Mouse (Mus musculus): ENCODE results near the gene Haao. TPM values are rescaled to one million over a fixed set of nuclear protein-coding genes. Genes with fewer than 3 reads are reported as not detected.

Haao gene
- polyA plus RNA-seq, 1 experiment from 2014 or later: 0.14 TPM

- Histone ChIP-seq H3K4me1 (replicated peaks; ENCODE audit: control insufficient read depth, insufficient read depth, low read length) (peaks cover 19% of the 10 kb centered on the region), H3K9me3 (ENCODE audit: control insufficient read depth, low read length) (no peaks in the 10 kb centered on the region), H3K27me3 (replicated peaks; ENCODE audit: control insufficient read depth, insufficient read depth, low read length) (no peaks in the 10 kb centered on the region), H3K9ac (replicated peaks; ENCODE audit: low read depth, low read length) (no peak overlapping the region), H3K4me3 (replicated peaks; ENCODE audit: low read length) (no peak overlapping the region), H3K36me3 (ENCODE audit: control insufficient read depth, insufficient read depth) (no peaks in the 10 kb centered on the region), H3K27ac (ENCODE audit: low read length) (no peak overlapping the region), H3K4me2 (ENCODE audit: low read length) (no peak overlapping the region)
- ATAC-seq: no peak
- 85% methylated on average over 3 of the region's 3 CpGs for WGBS
These were observed 38.6 kb upstream of the Haao start for GRCm38 (mm10) chr17:83886395-83886794.

- WGBS: 90% methylated on average over 5 of the region's 5 CpGs
- no peak overlapping the region for H3K27ac ChIP-seq (ENCODE audit: low read length)
- no peaks in the 10 kb centered on the region for H3K27me3 ChIP-seq (replicated peaks; ENCODE audit: control insufficient read depth, insufficient read depth, low read length)
- H3K4me1 ChIP-seq (replicated peaks; ENCODE audit: control insufficient read depth, insufficient read depth, low read length): peaks cover 19% of the 10 kb centered on the region
- no peak overlapping the region for H3K4me3 ChIP-seq (replicated peaks; ENCODE audit: low read length)
- no peaks in the 10 kb centered on the region for H3K36me3 ChIP-seq (ENCODE audit: control insufficient read depth, insufficient read depth)
- H3K9ac ChIP-seq (replicated peaks; ENCODE audit: low read depth, low read length): no peak overlapping the region
- no peak overlapping the region for H3K4me2 ChIP-seq (ENCODE audit: low read length)
- H3K9me3 ChIP-seq (ENCODE audit: control insufficient read depth, low read length): no peaks in the 10 kb centered on the region
- no peak for ATAC-seq
These were observed 38.0 kb upstream of the Haao start for GRCm38 (mm10) chr17:83885750-83886149.

- no peak for ATAC-seq
- no peaks in the 10 kb centered on the region for H3K36me3 ChIP-seq (ENCODE audit: control insufficient read depth, insufficient read depth)
- 92% methylated on average over 13 of the region's 13 CpGs for WGBS
These were observed 37.3 kb upstream of the Haao start for GRCm38 (mm10) chr17:83885021-83885582.

GRCm38 (mm10) chr17:83882788-83883187 lies 35.0 kb upstream of the Haao start:
- no peak for ATAC-seq
- WGBS: 93% methylated on average over 2 of the region's 2 CpGs
- H3K36me3 ChIP-seq (ENCODE audit: control insufficient read depth, insufficient read depth): no peaks in the 10 kb centered on the region
- no peak overlapping the region for H3K4me3 ChIP-seq (replicated peaks; ENCODE audit: low read length)
- no peak overlapping the region for H3K4me2 ChIP-seq (ENCODE audit: low read length)
- H3K9ac ChIP-seq (replicated peaks; ENCODE audit: low read depth, low read length): no peak overlapping the region
- no peak overlapping the region for H3K27ac ChIP-seq (ENCODE audit: low read length)
- H3K4me1 ChIP-seq (replicated peaks; ENCODE audit: control insufficient read depth, insufficient read depth, low read length): no peaks in the 10 kb centered on the region
- H3K27me3 ChIP-seq (replicated peaks; ENCODE audit: control insufficient read depth, insufficient read depth, low read length): no peaks in the 10 kb centered on the region
- no peaks in the 10 kb centered on the region for H3K9me3 ChIP-seq (ENCODE audit: control insufficient read depth, low read length)

More at GRCm38 (mm10) chr17:83885021-83885582, 37.3 kb upstream of the Haao start:
- H3K27ac ChIP-seq (ENCODE audit: low read length): no peak overlapping the region
- no peaks in the 10 kb centered on the region for H3K27me3 ChIP-seq (replicated peaks; ENCODE audit: control insufficient read depth, insufficient read depth, low read length)
- peaks cover 12% of the 10 kb centered on the region for H3K4me1 ChIP-seq (replicated peaks; ENCODE audit: control insufficient read depth, insufficient read depth, low read length)
- H3K4me3 ChIP-seq (replicated peaks; ENCODE audit: low read length): no peak overlapping the region
- no peak overlapping the region for H3K4me2 ChIP-seq (ENCODE audit: low read length)
- H3K9me3 ChIP-seq (ENCODE audit: control insufficient read depth, low read length): no peaks in the 10 kb centered on the region
- no peak overlapping the region for H3K9ac ChIP-seq (replicated peaks; ENCODE audit: low read depth, low read length)

- no peak overlapping the region for H3K4me2 ChIP-seq (ENCODE audit: low read length)
- no peaks in the 10 kb centered on the region for H3K27me3 ChIP-seq (replicated peaks; ENCODE audit: control insufficient read depth, insufficient read depth, low read length)
- H3K9ac ChIP-seq (replicated peaks; ENCODE audit: low read depth, low read length): no peak overlapping the region
- ATAC-seq: no peak
- H3K36me3 ChIP-seq (ENCODE audit: control insufficient read depth, insufficient read depth): no peaks in the 10 kb centered on the region
- H3K9me3 ChIP-seq (ENCODE audit: control insufficient read depth, low read length): no peaks in the 10 kb centered on the region
- H3K4me1 ChIP-seq (replicated peaks; ENCODE audit: control insufficient read depth, insufficient read depth, low read length): no peaks in the 10 kb centered on the region
- WGBS: 87% methylated on average over 3 of the region's 3 CpGs
- H3K4me3 ChIP-seq (replicated peaks; ENCODE audit: low read length): no peak overlapping the region
- no peak overlapping the region for H3K27ac ChIP-seq (ENCODE audit: low read length)
These were observed 33.3 kb upstream of the Haao start for GRCm38 (mm10) chr17:83881071-83881470.

- 87% methylated on average over 9 of the region's 9 CpGs for WGBS
- H3K4me3 ChIP-seq (replicated peaks; ENCODE audit: low read length): no peak overlapping the region
- no peak overlapping the region for H3K4me2 ChIP-seq (ENCODE audit: low read length)
- no peak overlapping the region for H3K27ac ChIP-seq (ENCODE audit: low read length)
- H3K9ac ChIP-seq (replicated peaks; ENCODE audit: low read depth, low read length): no peak overlapping the region
- no peaks in the 10 kb centered on the region for H3K36me3 ChIP-seq (ENCODE audit: control insufficient read depth, insufficient read depth)
- no peak for ATAC-seq
- H3K27me3 ChIP-seq (replicated peaks; ENCODE audit: control insufficient read depth, insufficient read depth, low read length): no peaks in the 10 kb centered on the region
- H3K9me3 ChIP-seq (ENCODE audit: control insufficient read depth, low read length): no peaks in the 10 kb centered on the region
- H3K4me1 ChIP-seq (replicated peaks; ENCODE audit: control insufficient read depth, insufficient read depth, low read length): no peaks in the 10 kb centered on the region
These were observed 32.5 kb upstream of the Haao start for GRCm38 (mm10) chr17:83880174-83880710.

- Histone ChIP-seq H3K4me1 (replicated peaks; ENCODE audit: control insufficient read depth, insufficient read depth, low read length) (no peaks in the 10 kb centered on the region), H3K9ac (replicated peaks; ENCODE audit: low read depth, low read length) (no peak overlapping the region), H3K36me3 (ENCODE audit: control insufficient read depth, insufficient read depth) (no peaks in the 10 kb centered on the region), H3K4me3 (replicated peaks; ENCODE audit: low read length) (no peak overlapping the region), H3K4me2 (ENCODE audit: low read length) (no peak overlapping the region), H3K27ac (ENCODE audit: low read length) (no peak overlapping the region), H3K9me3 (ENCODE audit: control insufficient read depth, low read length) (no peaks in the 10 kb centered on the region), H3K27me3 (replicated peaks; ENCODE audit: control insufficient read depth, insufficient read depth, low read length) (no peaks in the 10 kb centered on the region)
- no peak for ATAC-seq
- 96% methylated on average over 6 of the region's 6 CpGs for WGBS
These were observed 31.9 kb upstream of the Haao start for GRCm38 (mm10) chr17:83879631-83880030.

GRCm38 (mm10) chr17:83874610-83875009 lies 26.8 kb upstream of the Haao start:
- no peaks in the 10 kb centered on the region for H3K36me3 ChIP-seq (ENCODE audit: control insufficient read depth, insufficient read depth)
- H3K27me3 ChIP-seq (replicated peaks; ENCODE audit: control insufficient read depth, insufficient read depth, low read length): no peaks in the 10 kb centered on the region
- no peak overlapping the region for H3K4me3 ChIP-seq (replicated peaks; ENCODE audit: low read length)
- no peak overlapping the region for H3K4me2 ChIP-seq (ENCODE audit: low read length)
- peaks cover 3% of the 10 kb centered on the region for H3K4me1 ChIP-seq (replicated peaks; ENCODE audit: control insufficient read depth, insufficient read depth, low read length)
- ATAC-seq: no peak
- WGBS: 78% methylated on average over 8 of the region's 8 CpGs
- H3K27ac ChIP-seq (ENCODE audit: low read length): no peak overlapping the region
- no peak overlapping the region for H3K9ac ChIP-seq (replicated peaks; ENCODE audit: low read depth, low read length)
- no peaks in the 10 kb centered on the region for H3K9me3 ChIP-seq (ENCODE audit: control insufficient read depth, low read length)

GRCm38 (mm10) chr17:83873363-83874141 lies 25.8 kb upstream of the Haao start:
- Histone ChIP-seq H3K9me3 (ENCODE audit: control insufficient read depth, low read length) (no peaks in the 10 kb centered on the region), H3K4me3 (replicated peaks; ENCODE audit: low read length) (no peak overlapping the region), H3K27me3 (replicated peaks; ENCODE audit: control insufficient read depth, insufficient read depth, low read length) (no peaks in the 10 kb centered on the region), H3K4me1 (replicated peaks; ENCODE audit: control insufficient read depth, insufficient read depth, low read length) (peaks cover 3% of the 10 kb centered on the region), H3K4me2 (ENCODE audit: low read length) (no peak overlapping the region; the same call in 1 of the 2 replicates), H3K36me3 (ENCODE audit: control insufficient read depth, insufficient read depth) (no peaks in the 10 kb centered on the region), H3K27ac (ENCODE audit: low read length) (no peak overlapping the region), H3K9ac (replicated peaks; ENCODE audit: low read depth, low read length) (no peak overlapping the region)
- WGBS: 78% methylated on average over 19 of the region's 19 CpGs
- no peak for ATAC-seq

Data from forebrain, embryonic 16.5 days (tissue).